Mouse (Mus musculus): ENCODE data around the gene Fam160a1. TPM values are rescaled to one million over a fixed set of nuclear protein-coding genes. Genes with fewer than 3 reads are reported as not detected.

Fam160a1 gene
- polyA plus RNA-seq, 1 experiment from 2014 or later, result 0.16 TPM

DNA sequence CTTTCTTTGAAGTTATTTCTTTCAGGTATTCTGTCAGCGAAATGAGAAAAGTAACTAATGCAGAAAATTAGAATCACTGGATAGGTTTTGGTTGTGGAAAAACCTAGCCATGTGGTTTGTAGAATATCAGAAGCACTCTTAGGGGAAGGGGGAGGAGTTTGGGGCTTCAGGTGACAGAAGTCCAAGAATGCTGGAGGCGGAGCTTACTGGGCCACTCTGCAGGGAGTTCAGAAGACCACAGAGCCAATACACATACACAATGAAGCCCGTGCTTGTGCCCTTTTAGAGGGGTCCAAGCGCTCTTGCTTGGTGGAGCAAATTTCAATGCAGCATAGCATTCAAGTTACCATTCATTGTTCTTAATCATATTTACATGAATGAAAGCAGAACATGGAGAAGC, 68.2 kb downstream of the Fam160a1 start:
- Histone ChIP-seq H3K9ac (replicated peaks; ENCODE audit: low read depth, low read length) (no peak overlapping the region), H3K4me1 (ENCODE audit: control insufficient read depth, insufficient read depth, low read length) (no peaks in the 10 kb centered on the region), H3K36me3 (ENCODE audit: control insufficient read depth, insufficient read depth, low read length) (no peaks in the 10 kb centered on the region), H3K27ac (ENCODE audit: low read depth, low read length) (no peak overlapping the region), H3K9me3 (ENCODE audit: control insufficient read depth, low read length) (no peaks in the 10 kb centered on the region), H3K27me3 (ENCODE audit: control insufficient read depth, insufficient read depth, low read length) (no peaks in the 10 kb centered on the region), H3K4me2 (ENCODE audit: low read depth, low read length) (no peak overlapping the region), H3K4me3 (ENCODE audit: low read depth, low read length) (no peak overlapping the region)
- 26% methylated on average over 4 of the region's 4 CpGs for WGBS
- ATAC-seq (ENCODE audit: low read depth), result no peak

DNA sequence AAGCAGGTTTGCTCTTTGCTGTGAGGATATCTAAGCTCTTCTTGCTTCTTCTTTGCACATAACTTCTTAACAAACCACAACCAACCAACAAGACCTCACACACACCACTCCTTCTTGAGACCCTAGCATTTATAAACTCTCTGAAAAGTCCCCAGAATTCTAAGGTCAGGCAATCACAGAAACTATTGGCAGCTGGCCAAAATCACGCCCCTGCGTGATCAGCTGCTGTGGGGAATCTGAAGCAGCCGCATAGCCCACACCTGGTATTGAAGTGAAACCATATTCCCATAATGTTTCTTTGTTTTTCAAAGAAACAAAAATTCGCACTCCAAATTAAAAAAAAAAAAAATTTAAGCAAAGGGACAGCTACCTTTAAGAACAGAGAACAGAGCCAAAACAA, 71.0 kb downstream of the Fam160a1 start:
- ATAC-seq (ENCODE audit: low read depth), result no peak
- H3K36me3 ChIP-seq (ENCODE audit: control insufficient read depth, insufficient read depth, low read length), result no peaks in the 10 kb centered on the region
- H3K27me3 ChIP-seq (ENCODE audit: control insufficient read depth, insufficient read depth, low read length), result no peaks in the 10 kb centered on the region
- H3K4me2 ChIP-seq (ENCODE audit: low read depth, low read length), result no peak overlapping the region
- no peak overlapping the region for H3K9ac ChIP-seq (replicated peaks; ENCODE audit: low read depth, low read length)
- no peaks in the 10 kb centered on the region for H3K9me3 ChIP-seq (ENCODE audit: control insufficient read depth, low read length)
- no peak overlapping the region for H3K27ac ChIP-seq (ENCODE audit: low read depth, low read length)
- 58% methylated on average over 4 of the region's 4 CpGs for WGBS
- H3K4me3 ChIP-seq (ENCODE audit: low read depth, low read length), result no peak overlapping the region
- H3K4me1 ChIP-seq (ENCODE audit: control insufficient read depth, insufficient read depth, low read length), result no peaks in the 10 kb centered on the region

GRCm38 (mm10) chr3:85741767-85742166, 75.3 kb downstream of the Fam160a1 start:
- Histone ChIP-seq H3K36me3 (ENCODE audit: control insufficient read depth, insufficient read depth, low read length) (no peaks in the 10 kb centered on the region), H3K27ac (ENCODE audit: low read depth, low read length) (no peak overlapping the region), H3K9me3 (ENCODE audit: control insufficient read depth, low read length) (no peaks in the 10 kb centered on the region), H3K9ac (replicated peaks; ENCODE audit: low read depth, low read length) (no peak overlapping the region), H3K4me3 (ENCODE audit: low read depth, low read length) (no peak overlapping the region), H3K4me2 (ENCODE audit: low read depth, low read length) (no peak overlapping the region), H3K27me3 (ENCODE audit: control insufficient read depth, insufficient read depth, low read length) (no peaks in the 10 kb centered on the region), H3K4me1 (ENCODE audit: control insufficient read depth, insufficient read depth, low read length) (no peaks in the 10 kb centered on the region)
- ATAC-seq (ENCODE audit: low read depth), result no peak
- 86% methylated on average over 3 of the region's 3 CpGs for WGBS

- Histone ChIP-seq H3K4me3 (ENCODE audit: low read depth, low read length) (no peak overlapping the region), H3K9ac (replicated peaks; ENCODE audit: low read depth, low read length) (no peak overlapping the region), H3K27me3 (ENCODE audit: control insufficient read depth, insufficient read depth, low read length) (no peaks in the 10 kb centered on the region), H3K9me3 (ENCODE audit: control insufficient read depth, low read length) (no peaks in the 10 kb centered on the region), H3K36me3 (ENCODE audit: control insufficient read depth, insufficient read depth, low read length) (no peaks in the 10 kb centered on the region), H3K4me2 (ENCODE audit: low read depth, low read length) (no peak overlapping the region), H3K27ac (ENCODE audit: low read depth, low read length) (no peak overlapping the region), H3K4me1 (ENCODE audit: control insufficient read depth, insufficient read depth, low read length) (no peaks in the 10 kb centered on the region)
- 71% methylated on average over 3 of the region's 3 CpGs for WGBS
- no peak for ATAC-seq (ENCODE audit: low read depth)
Observed at GRCm38 (mm10) chr3:85738591-85738990, 78.5 kb downstream of the Fam160a1 start.

DNA sequence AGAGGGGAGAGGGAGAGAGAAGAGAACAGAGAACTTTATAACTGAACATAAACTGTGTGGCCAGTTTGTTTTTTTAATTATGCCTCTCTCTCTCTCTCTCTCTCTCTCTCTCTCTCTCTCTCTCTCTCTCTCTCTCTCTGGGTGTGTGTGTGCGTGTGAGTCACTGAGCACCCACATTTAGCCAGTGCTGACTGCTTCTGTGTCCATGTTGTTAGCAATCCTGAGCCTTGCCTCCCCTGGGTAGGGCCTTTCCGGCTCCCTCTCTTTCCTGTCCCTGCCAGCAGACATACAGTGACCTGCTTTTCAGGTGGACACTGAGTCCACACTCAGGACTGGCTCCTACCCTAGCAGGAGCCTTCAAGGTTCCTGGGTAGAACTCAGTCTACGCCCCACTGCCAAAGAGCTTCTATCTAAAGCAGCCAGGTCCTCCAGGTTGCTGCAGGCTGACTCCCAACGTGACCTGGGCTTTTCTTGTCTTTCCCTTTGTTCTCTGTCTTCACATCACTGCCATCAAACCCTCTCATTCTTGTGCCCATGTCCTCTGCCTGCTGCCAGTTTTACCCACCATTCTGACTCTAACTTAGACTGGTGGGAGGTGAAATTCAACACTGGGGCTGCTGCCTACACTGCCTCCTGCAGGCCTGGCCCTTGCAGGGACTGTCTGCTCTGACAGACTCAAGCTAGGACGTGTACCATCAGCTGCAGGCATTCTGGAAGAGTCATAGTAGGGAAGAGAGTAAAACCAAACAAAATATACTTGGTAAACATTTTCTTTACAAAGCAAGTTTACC, 83.0 kb downstream of the Fam160a1 start:
- ATAC-seq (ENCODE audit: low read depth), result no peak
- Histone ChIP-seq H3K4me2 (ENCODE audit: low read depth, low read length) (no peak overlapping the region), H3K27ac (ENCODE audit: low read depth, low read length) (no peak overlapping the region), H3K27me3 (ENCODE audit: control insufficient read depth, insufficient read depth, low read length) (no peaks in the 10 kb centered on the region), H3K4me1 (ENCODE audit: control insufficient read depth, insufficient read depth, low read length) (no peaks in the 10 kb centered on the region), H3K36me3 (ENCODE audit: control insufficient read depth, insufficient read depth, low read length) (no peaks in the 10 kb centered on the region), H3K9ac (replicated peaks; ENCODE audit: low read depth, low read length) (no peak overlapping the region), H3K4me3 (ENCODE audit: low read depth, low read length) (no peak overlapping the region), H3K9me3 (ENCODE audit: control insufficient read depth, low read length) (no peaks in the 10 kb centered on the region)
- 85% methylated on average over 5 of the region's 5 CpGs for WGBS

- Histone ChIP-seq H3K4me2 (ENCODE audit: low read depth, low read length) (no peak overlapping the region), H3K9me3 (ENCODE audit: control insufficient read depth, low read length) (no peaks in the 10 kb centered on the region), H3K27ac (ENCODE audit: low read depth, low read length) (no peak overlapping the region), H3K4me3 (ENCODE audit: low read depth, low read length) (no peak overlapping the region), H3K36me3 (ENCODE audit: control insufficient read depth, insufficient read depth, low read length) (no peaks in the 10 kb centered on the region), H3K4me1 (ENCODE audit: control insufficient read depth, insufficient read depth, low read length) (no peaks in the 10 kb centered on the region), H3K27me3 (ENCODE audit: control insufficient read depth, insufficient read depth, low read length) (no peaks in the 10 kb centered on the region), H3K9ac (replicated peaks; ENCODE audit: low read depth, low read length) (no peak overlapping the region)
- ATAC-seq (ENCODE audit: low read depth), result no peak
- WGBS, result 51% methylated on average over 2 of the region's 2 CpGs
Observed at GRCm38 (mm10) chr3:85727171-85727570, 89.9 kb downstream of the Fam160a1 start.

GRCm38 (mm10) chr3:85725971-85726370, 91.1 kb downstream of the Fam160a1 start:
- no peak overlapping the region for H3K27ac ChIP-seq (ENCODE audit: low read depth, low read length)
- no peaks in the 10 kb centered on the region for H3K4me1 ChIP-seq (ENCODE audit: control insufficient read depth, insufficient read depth, low read length)
- H3K4me3 ChIP-seq (ENCODE audit: low read depth, low read length), result no peak overlapping the region
- no peaks in the 10 kb centered on the region for H3K9me3 ChIP-seq (ENCODE audit: control insufficient read depth, low read length)
- H3K27me3 ChIP-seq (ENCODE audit: control insufficient read depth, insufficient read depth, low read length), result no peaks in the 10 kb centered on the region
- no peak overlapping the region for H3K4me2 ChIP-seq (ENCODE audit: low read depth, low read length)
- H3K9ac ChIP-seq (replicated peaks; ENCODE audit: low read depth, low read length), result no peak overlapping the region
- 93% methylated on average over 3 of the region's 3 CpGs for WGBS
- H3K36me3 ChIP-seq (ENCODE audit: control insufficient read depth, insufficient read depth, low read length), result no peaks in the 10 kb centered on the region
- no peak for ATAC-seq (ENCODE audit: low read depth)

DNA sequence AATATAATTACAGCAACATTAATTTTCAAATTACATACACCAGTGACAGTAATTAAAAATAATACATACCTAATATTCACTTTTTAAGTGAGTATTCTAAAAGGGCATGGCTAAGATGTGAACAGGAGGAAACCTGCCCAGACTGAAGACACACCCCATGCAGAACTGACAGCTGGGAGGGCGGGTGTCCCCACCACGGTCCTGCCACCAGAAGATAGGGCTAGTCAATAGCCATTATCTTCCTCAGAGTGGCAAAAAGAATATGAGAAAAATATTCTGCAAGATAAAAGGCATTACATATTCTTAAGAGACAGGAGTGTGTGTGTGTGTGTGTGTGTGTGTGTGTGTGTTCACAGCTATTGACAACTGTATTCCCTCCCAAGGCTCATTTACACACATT, 92.0 kb downstream of the Fam160a1 start:
- Histone ChIP-seq H3K9me3 (ENCODE audit: control insufficient read depth, low read length) (no peaks in the 10 kb centered on the region), H3K27me3 (ENCODE audit: control insufficient read depth, insufficient read depth, low read length) (no peaks in the 10 kb centered on the region), H3K36me3 (ENCODE audit: control insufficient read depth, insufficient read depth, low read length) (no peaks in the 10 kb centered on the region), H3K4me2 (ENCODE audit: low read depth, low read length) (no peak overlapping the region), H3K27ac (ENCODE audit: low read depth, low read length) (no peak overlapping the region), H3K4me3 (ENCODE audit: low read depth, low read length) (no peak overlapping the region), H3K9ac (replicated peaks; ENCODE audit: low read depth, low read length) (no peak overlapping the region), H3K4me1 (ENCODE audit: control insufficient read depth, insufficient read depth, low read length) (no peaks in the 10 kb centered on the region)
- 73% methylated on average over 2 of the region's 2 CpGs for WGBS
- ATAC-seq (ENCODE audit: low read depth), result no peak

- WGBS, result 88% methylated on average over 6 of the region's 6 CpGs
- H3K4me3 ChIP-seq (ENCODE audit: low read depth, low read length), result no peak overlapping the region
- H3K9ac ChIP-seq (replicated peaks; ENCODE audit: low read depth, low read length), result no peak overlapping the region
- no peak for ATAC-seq (ENCODE audit: low read depth)
- H3K9me3 ChIP-seq (ENCODE audit: control insufficient read depth, low read length), result no peaks in the 10 kb centered on the region
- no peaks in the 10 kb centered on the region for H3K4me1 ChIP-seq (ENCODE audit: control insufficient read depth, insufficient read depth, low read length)
- H3K27me3 ChIP-seq (ENCODE audit: control insufficient read depth, insufficient read depth, low read length), result no peaks in the 10 kb centered on the region
- H3K4me2 ChIP-seq (ENCODE audit: low read depth, low read length), result no peak overlapping the region
- no peak overlapping the region for H3K27ac ChIP-seq (ENCODE audit: low read depth, low read length)
- no peaks in the 10 kb centered on the region for H3K36me3 ChIP-seq (ENCODE audit: control insufficient read depth, insufficient read depth, low read length)
Observed at GRCm38 (mm10) chr3:85722581-85722980, 94.5 kb downstream of the Fam160a1 start.

Measured in neural tube, embryonic 14.5 days (tissue).